Mouse (Mus musculus): ENCODE results near the gene Gm16253. TPM values are rescaled to one million over a fixed set of nuclear protein-coding genes. Genes with fewer than 3 reads are reported as not detected.

The Gm16253 gene
- total RNA-seq, 2 experiments from 2014 or later = not detected

- intact Hi-C loops (cut with DNase I) = no loop called here
Measured at GRCm38 (mm10) chr3:96569966-96570605, 6.7 kb upstream of the Gm16253 start.

GRCm38 (mm10) chr3:96570643-96571042 is 6.1 kb upstream of the Gm16253 start:
- intact Hi-C loops (cut with DNase I) = no loop called here
- DNase-seq (ENCODE audit: low spot score in 2 of 2) = no peak

More at GRCm38 (mm10) chr3:96569966-96570605, 6.7 kb upstream of the Gm16253 start:
- no peak for DNase-seq (ENCODE audit: low spot score in 2 of 2)

GRCm38 (mm10) chr3:96571336-96571735 is 5.4 kb upstream of the Gm16253 start:
- intact Hi-C loops (cut with DNase I) = no loop called here
- no peak for DNase-seq (ENCODE audit: low spot score in 2 of 2)

GRCm38 (mm10) chr3:96571896-96572698 is 4.7 kb upstream of the Gm16253 start:
- DNase-seq (ENCODE audit: low spot score in 2 of 2) = no peak
- intact Hi-C loops (cut with DNase I) = no loop called here

- DNase-seq (ENCODE audit: low spot score in 2 of 2) = no peak
- intact Hi-C loops (cut with DNase I) = no loop called here
Measured at GRCm38 (mm10) chr3:96573611-96574511, 2.9 kb upstream of the Gm16253 start.

GRCm38 (mm10) chr3:96575272-96575984 is 1.4 kb upstream of the Gm16253 start:
- DNase-seq (ENCODE audit: low spot score in 2 of 2) = no peak
- intact Hi-C loops (cut with DNase I) = no loop called here

GRCm38 (mm10) chr3:96576005-96576658 is 652 bp upstream of the Gm16253 start:
- intact Hi-C loops (cut with DNase I) = no loop called here
- no peak for DNase-seq (ENCODE audit: low spot score in 2 of 2)

- intact Hi-C loops (cut with DNase I) = no loop called here
Measured at GRCm38 (mm10) chr3:96577566-96577965, 782 bp downstream of the Gm16253 start.

GRCm38 (mm10) chr3:96578561-96579238 is 1.9 kb downstream of the Gm16253 start:
- no peak for DNase-seq (ENCODE audit: low spot score in 2 of 2)
- intact Hi-C loops (cut with DNase I) = no loop called here

More at GRCm38 (mm10) chr3:96577566-96577965, 782 bp downstream of the Gm16253 start:
- DNase-seq (ENCODE audit: low spot score in 2 of 2) = no peak

GRCm38 (mm10) chr3:96579239-96579750 is 2.5 kb downstream of the Gm16253 start:
- no peak for DNase-seq (ENCODE audit: low spot score in 2 of 2)
- intact Hi-C loops (cut with DNase I) = no loop called here

- intact Hi-C loops (cut with DNase I) = loop anchor here (1.0 kb wide), 2 partner anchors 29 to 33 kb away; no protein-coding TSS in a partner anchor
- peak; percentile 95 for DNase-seq (ENCODE audit: low spot score in 2 of 2)
Measured at GRCm38 (mm10) chr3:96579885-96580454, 3.2 kb downstream of the Gm16253 start.

GRCm38 (mm10) chr3:96581141-96581540 is 4.4 kb downstream of the Gm16253 start:
- no peak for DNase-seq (ENCODE audit: low spot score in 2 of 2)
- intact Hi-C loops (cut with DNase I) = no loop called here

- intact Hi-C loops (cut with DNase I) = no loop called here
- DNase-seq (ENCODE audit: low spot score in 2 of 2) = no peak
Measured at GRCm38 (mm10) chr3:96581771-96582515, 5.2 kb downstream of the Gm16253 start.

GRCm38 (mm10) chr3:96583386-96583785 is 6.6 kb downstream of the Gm16253 start:
- no peak for DNase-seq (ENCODE audit: low spot score in 2 of 2)
- intact Hi-C loops (cut with DNase I) = no loop called here

- DNase-seq (ENCODE audit: low spot score in 2 of 2) = no peak
- intact Hi-C loops (cut with DNase I) = no loop called here
Measured at GRCm38 (mm10) chr3:96590657-96591056, 13.9 kb downstream of the Gm16253 start.

- DNase-seq (ENCODE audit: low spot score in 2 of 2) = no peak
- intact Hi-C loops (cut with DNase I) = no loop called here
Measured at GRCm38 (mm10) chr3:96593374-96593773, 16.6 kb downstream of the Gm16253 start.
